Mouse (Mus musculus): ENCODE results near the gene Gng8. TPM values are rescaled to one million over a fixed set of nuclear protein-coding genes. Genes with fewer than 3 reads are reported as not detected.

Gene Gng8
- polyA plus RNA-seq, 1 experiment, result not detected

- H3K4me1 ChIP-seq (ENCODE audit: control insufficient read depth, insufficient read depth, insufficient read length, low read length), result no peaks in the 10 kb centered on the region
- H3K27ac ChIP-seq (replicated peaks; ENCODE audit: low read depth, low read length), result no peak overlapping the region
- no peak overlapping the region for H3K4me3 ChIP-seq (ENCODE audit: insufficient read depth, low read depth, low read length)
Observed at GRCm38 (mm10) chr7:16869497-16869896, 22.1 kb upstream of the Gng8 start.

- H3K4me1 ChIP-seq (ENCODE audit: control insufficient read depth, insufficient read depth, insufficient read length, low read length), result no peaks in the 10 kb centered on the region
- H3K27ac ChIP-seq (replicated peaks; ENCODE audit: low read depth, low read length), result no peak overlapping the region
Observed at GRCm38 (mm10) chr7:16871600-16871999, 20.0 kb upstream of the Gng8 start.

GRCm38 (mm10) chr7:16872478-16872877, 19.1 kb upstream of the Gng8 start:
- Histone ChIP-seq H3K4me1 (ENCODE audit: control insufficient read depth, insufficient read depth, insufficient read length, low read length) (no peaks in the 10 kb centered on the region; the same call in 1 of the 2 replicates), H3K4me3 (ENCODE audit: insufficient read depth, low read depth, low read length) (no peak overlapping the region), H3K27ac (replicated peaks; ENCODE audit: low read depth, low read length) (no peak overlapping the region)

More at GRCm38 (mm10) chr7:16871600-16871999, 20.0 kb upstream of the Gng8 start:
- no peak overlapping the region for H3K4me3 ChIP-seq (ENCODE audit: insufficient read depth, low read depth, low read length)

- H3K4me3 ChIP-seq (ENCODE audit: insufficient read depth, low read depth, low read length), result no peak overlapping the region
- no peaks in the 10 kb centered on the region; the same call in 1 of the 2 replicates for H3K4me1 ChIP-seq (ENCODE audit: control insufficient read depth, insufficient read depth, insufficient read length, low read length)
- H3K27ac ChIP-seq (replicated peaks; ENCODE audit: low read depth, low read length), result no peak overlapping the region
Observed at GRCm38 (mm10) chr7:16873392-16873791, 18.2 kb upstream of the Gng8 start.

GRCm38 (mm10) chr7:16874190-16874589, 17.4 kb upstream of the Gng8 start:
- Histone ChIP-seq H3K4me3 (ENCODE audit: insufficient read depth, low read depth, low read length) (peak overlapping the region; percentile 31; the same call in 1 of the 2 replicates), H3K4me1 (ENCODE audit: control insufficient read depth, insufficient read depth, insufficient read length, low read length) (no peaks in the 10 kb centered on the region; the same call in 1 of the 2 replicates), H3K27ac (replicated peaks; ENCODE audit: low read depth, low read length) (peak overlapping the region; percentile 37)

GRCm38 (mm10) chr7:16874756-16875309, 16.8 kb upstream of the Gng8 start:
- Histone ChIP-seq H3K4me1 (ENCODE audit: control insufficient read depth, insufficient read depth, insufficient read length, low read length) (no peaks in the 10 kb centered on the region; the same call in 1 of the 2 replicates), H3K4me3 (ENCODE audit: insufficient read depth, low read depth, low read length) (peak overlapping the region; percentile 31; the same call in 1 of the 2 replicates), H3K27ac (replicated peaks; ENCODE audit: low read depth, low read length) (peak overlapping the region; percentile 37)

- Histone ChIP-seq H3K27ac (replicated peaks; ENCODE audit: low read depth, low read length) (peak within 1 kb of the TSS; percentile 37), H3K4me3 (ENCODE audit: insufficient read depth, low read depth, low read length) (peak within 1 kb of the TSS; percentile 48), H3K4me1 (ENCODE audit: control insufficient read depth, insufficient read depth, insufficient read length, low read length) (no peaks in the 10 kb centered on the region; the same call in 1 of the 2 replicates)
Observed at GRCm38 (mm10) chr7:16875310-16875325, 16.5 kb upstream of the Gng8 start, which contains the start of gene Dact3. Dact3 (plus strand) TSS chr7:16875317.

GRCm38 (mm10) chr7:16875326-16875725, 16.3 kb upstream of the Gng8 start:
- Histone ChIP-seq H3K4me3 (ENCODE audit: insufficient read depth, low read depth, low read length) (peak overlapping the region; percentile 48), H3K27ac (replicated peaks; ENCODE audit: low read depth, low read length) (no peak overlapping the region), H3K4me1 (ENCODE audit: control insufficient read depth, insufficient read depth, insufficient read length, low read length) (no peaks in the 10 kb centered on the region; the same call in 1 of the 2 replicates)

- H3K4me3 ChIP-seq (ENCODE audit: insufficient read depth, low read depth, low read length), result peak overlapping the region; percentile 48
- no peak overlapping the region for H3K27ac ChIP-seq (replicated peaks; ENCODE audit: low read depth, low read length)
Observed at GRCm38 (mm10) chr7:16876006-16876405, 15.6 kb upstream of the Gng8 start.

GRCm38 (mm10) chr7:16876608-16877007, 15.0 kb upstream of the Gng8 start:
- peak overlapping the region; percentile 25 for H3K4me3 ChIP-seq (ENCODE audit: insufficient read depth, low read depth, low read length)
- no peak overlapping the region for H3K27ac ChIP-seq (replicated peaks; ENCODE audit: low read depth, low read length)
- H3K4me1 ChIP-seq (ENCODE audit: control insufficient read depth, insufficient read depth, insufficient read length, low read length), result no peaks in the 10 kb centered on the region; the same call in 1 of the 2 replicates

More at GRCm38 (mm10) chr7:16876006-16876405, 15.6 kb upstream of the Gng8 start:
- no peaks in the 10 kb centered on the region; the same call in 1 of the 2 replicates for H3K4me1 ChIP-seq (ENCODE audit: control insufficient read depth, insufficient read depth, insufficient read length, low read length)

- Histone ChIP-seq H3K4me1 (ENCODE audit: control insufficient read depth, insufficient read depth, insufficient read length, low read length) (no peaks in the 10 kb centered on the region; the same call in 1 of the 2 replicates), H3K27ac (replicated peaks; ENCODE audit: low read depth, low read length) (no peak overlapping the region), H3K4me3 (ENCODE audit: insufficient read depth, low read depth, low read length) (no peak overlapping the region)
Observed at GRCm38 (mm10) chr7:16877717-16878116, 13.9 kb upstream of the Gng8 start.

GRCm38 (mm10) chr7:16879796-16880547, 11.6 kb upstream of the Gng8 start:
- Histone ChIP-seq H3K27ac (replicated peaks; ENCODE audit: low read depth, low read length) (no peak overlapping the region), H3K4me3 (ENCODE audit: insufficient read depth, low read depth, low read length) (no peak overlapping the region), H3K4me1 (ENCODE audit: control insufficient read depth, insufficient read depth, insufficient read length, low read length) (no peaks in the 10 kb centered on the region; the same call in 1 of the 2 replicates)

- H3K27ac ChIP-seq (replicated peaks; ENCODE audit: low read depth, low read length), result no peak overlapping the region
- no peaks in the 10 kb centered on the region; the same call in 1 of the 2 replicates for H3K4me1 ChIP-seq (ENCODE audit: control insufficient read depth, insufficient read depth, insufficient read length, low read length)
- no peak overlapping the region for H3K4me3 ChIP-seq (ENCODE audit: insufficient read depth, low read depth, low read length)
Observed at GRCm38 (mm10) chr7:16880615-16881014, 11.0 kb upstream of the Gng8 start.

- Histone ChIP-seq H3K4me3 (ENCODE audit: insufficient read depth, low read depth, low read length) (no peak overlapping the region), H3K4me1 (ENCODE audit: control insufficient read depth, insufficient read depth, insufficient read length, low read length) (no peaks in the 10 kb centered on the region), H3K27ac (replicated peaks; ENCODE audit: low read depth, low read length) (no peak overlapping the region)
Observed at GRCm38 (mm10) chr7:16883162-16883561, 8.4 kb upstream of the Gng8 start.

- Histone ChIP-seq H3K27ac (replicated peaks; ENCODE audit: low read depth, low read length) (no peak overlapping the region), H3K4me1 (ENCODE audit: control insufficient read depth, insufficient read depth, insufficient read length, low read length) (no peaks in the 10 kb centered on the region), H3K4me3 (ENCODE audit: insufficient read depth, low read depth, low read length) (no peak overlapping the region)
Observed at GRCm38 (mm10) chr7:16884334-16884733, 7.3 kb upstream of the Gng8 start.

- Histone ChIP-seq H3K27ac (replicated peaks; ENCODE audit: low read depth, low read length) (no peak overlapping the region), H3K4me1 (ENCODE audit: control insufficient read depth, insufficient read depth, insufficient read length, low read length) (no peaks in the 10 kb centered on the region), H3K4me3 (ENCODE audit: insufficient read depth, low read depth, low read length) (peak overlapping the region; percentile 19; the same call in 1 of the 2 replicates)
Observed at GRCm38 (mm10) chr7:16885271-16885776, 6.3 kb upstream of the Gng8 start.

Data from brown adipose tissue, adult 24 weeks (tissue).